Mouse (Mus musculus) 3T3-L1 (cell line): ENCODE measurements at regions not wholly inside any gene's neighbourhood (a gene's known extent, or its start where the extent isn't known, plus 50 kb on each side); places are given as distances from the start of the nearest gene placed in this dataset.

Experiments used
- DNase-seq: peaks from one replicate; pipeline ENCODE4 v3.0.0-alpha.2; 2015; ENCODE audit warnings: low read depth, low spot score

- peak; percentile 60 for DNase-seq
Measured at GRCm38 (mm10) chr3:20590143-20590542, 223.2 kb upstream of the Agtr1b start.

- peak; percentile 56 for DNase-seq
Measured at GRCm38 (mm10) chr3:20551563-20551962, 184.6 kb upstream of the Agtr1b start.

GRCm38 (mm10) chr3:20543991-20544390, 177.0 kb upstream of the Agtr1b start:
- no peak for DNase-seq

- no peak for DNase-seq
Measured at GRCm38 (mm10) chr3:20538492-20539004, 171.6 kb upstream of the Agtr1b start.

GRCm38 (mm10) chr3:20520738-20521137, 153.8 kb upstream of the Agtr1b start:
- DNase-seq: peak; percentile 74

- peak; percentile 85 for DNase-seq
Measured at GRCm38 (mm10) chr3:20509192-20509591, 142.2 kb upstream of the Agtr1b start.

- no peak for DNase-seq
Measured at GRCm38 (mm10) chr3:20505546-20505945, 138.6 kb upstream of the Agtr1b start.
